Mouse (Mus musculus) embryonic facial prominence, embryonic 12.5 days (tissue): ENCODE data around the gene Astn2. TPM values are rescaled to one million over a fixed set of nuclear protein-coding genes. Genes with fewer than 3 reads are reported as not detected.
A peak's percentile ranks its signal among the peaks of the same experiment; 100 is the strongest.

Experiments used
- ATAC-seq: fragments of 200-750 bp; cut with Nextera tagmentation; 2 replicates; pipeline ENCODE4 v1.8.0; 2017; ENCODE audit not compliant: insufficient number of reproducible peaks, insufficient read depth, low FRiP score, low TSS enrichment
- H3K27ac ChIP-seq: fragments of 300-500 bp; sonication (generic); 2 replicates; pipeline ENCODE4 v1.5.1; 2016; ENCODE audit warnings: mild to moderate bottlenecking
- H3K27me3 ChIP-seq: fragments of 300-500 bp; sonication (generic); 2 replicates; pipeline ENCODE4 v1.6.1; 2016; ENCODE audit warnings: mild to moderate bottlenecking, moderate library complexity
- H3K36me3 ChIP-seq: fragments of 300-500 bp; sonication (generic); 2 replicates; pipeline ENCODE4 v1.6.1; 2016; ENCODE audit warnings: mild to moderate bottlenecking
- H3K4me1 ChIP-seq: fragments of 300-500 bp; sonication (generic); 2 replicates; pipeline ENCODE4 v1.6.1; 2016
- H3K4me2 ChIP-seq: fragments of 300-500 bp; sonication (generic); replicated peaks from 2 replicates; pipeline ENCODE4 v1.6.1; 2016; ENCODE audit warnings: mild to moderate bottlenecking, moderate library complexity
- H3K4me3 ChIP-seq: fragments of 300-500 bp; sonication (generic); 2 replicates; pipeline ENCODE4 v1.5.1; 2016; ENCODE audit warnings: mild to moderate bottlenecking
- H3K9ac ChIP-seq: fragments of 300-500 bp; sonication (generic); 2 replicates; pipeline ENCODE4 v1.6.1; 2016; ENCODE audit warnings: mild to moderate bottlenecking, moderate library complexity
- H3K9me3 ChIP-seq: fragments of 300-500 bp; sonication (generic); 2 replicates; pipeline ENCODE4 v1.6.1; 2016; ENCODE audit warnings: mild to moderate bottlenecking, moderate library complexity
- WGBS: fragments of 180-500 bp; shearing (Covaris S2); methylation state at CpG from one replicate; pipeline ENCODE4 v1.1.7; 2016; 5-methylcytosine and 5-hydroxymethylcytosine counted together
- polyA plus RNA-seq: library from polyadenylated mRNA; unstranded; fragments of >200 nt; fragmentation: Nextera tagmentation; extraction: Ambion mirVana; gene quantifications from 2 replicates; pipeline ENCODE4 v1.2.1, GENCODE M21; 2016

Astn2 gene
- polyA plus RNA-seq, 1 experiment from 2014 or later: 1.6 TPM

- H3K27ac ChIP-seq: no peak overlapping the region
- no peak for ATAC-seq
- no peaks in the 10 kb centered on the region for H3K36me3 ChIP-seq
- 80% methylated on average over 4 of the region's 4 CpGs for WGBS
- no peak overlapping the region for H3K4me2 ChIP-seq
- H3K27me3 ChIP-seq: no peaks in the 10 kb centered on the region
- no peak overlapping the region for H3K4me3 ChIP-seq
- H3K9me3 ChIP-seq: no peaks in the 10 kb centered on the region
- 0 out of 2 replicates have a peak, but pooled peaks cover 3% of the 10 kb centered on the region for H3K4me1 ChIP-seq
- H3K9ac ChIP-seq: no peak overlapping the region
Observed at GRCm38 (mm10) chr4:65674267-65674978, 730.0 kb downstream of the Astn2 start.

- no peak overlapping the region for H3K27ac ChIP-seq
- 0 out of 2 replicates have a peak, but pooled peaks cover 3% of the 10 kb centered on the region for H3K4me1 ChIP-seq
- WGBS: 80% methylated on average over 4 of the region's 4 CpGs
- H3K36me3 ChIP-seq: no peaks in the 10 kb centered on the region
- ATAC-seq: no peak
- H3K9ac ChIP-seq: no peak overlapping the region
- no peak overlapping the region for H3K4me3 ChIP-seq
- no peak overlapping the region for H3K4me2 ChIP-seq
- no peaks in the 10 kb centered on the region for H3K27me3 ChIP-seq
- no peaks in the 10 kb centered on the region for H3K9me3 ChIP-seq
Observed at GRCm38 (mm10) chr4:65673418-65673933, 730.9 kb downstream of the Astn2 start.

GRCm38 (mm10) chr4:65672294-65672693 lies 732.1 kb downstream of the Astn2 start:
- 0 out of 2 replicates have a peak, but pooled peaks cover 3% of the 10 kb centered on the region for H3K4me1 ChIP-seq
- no peak for ATAC-seq
- H3K9me3 ChIP-seq: no peaks in the 10 kb centered on the region
- H3K27ac ChIP-seq: no peak overlapping the region
- 59% methylated on average over 2 of the region's 2 CpGs for WGBS
- no peaks in the 10 kb centered on the region for H3K27me3 ChIP-seq
- H3K4me2 ChIP-seq: no peak overlapping the region
- H3K36me3 ChIP-seq: no peaks in the 10 kb centered on the region
- no peak overlapping the region for H3K9ac ChIP-seq
- no peak overlapping the region for H3K4me3 ChIP-seq

GRCm38 (mm10) chr4:65671585-65672184 lies 732.7 kb downstream of the Astn2 start:
- Histone ChIP-seq H3K4me1 (0 out of 2 replicates have a peak, but pooled peaks cover 3% of the 10 kb centered on the region), H3K27me3 (no peaks in the 10 kb centered on the region), H3K4me2 (no peak overlapping the region), H3K9me3 (no peaks in the 10 kb centered on the region), H3K9ac (no peak overlapping the region), H3K27ac (no peak overlapping the region), H3K4me3 (no peak overlapping the region), H3K36me3 (no peaks in the 10 kb centered on the region)
- WGBS: 57% methylated on average over 6 of the region's 6 CpGs
- ATAC-seq: no peak

- no peak overlapping the region for H3K27ac ChIP-seq
- no peak overlapping the region for H3K4me2 ChIP-seq
- WGBS: 50% methylated on average over 5 of the region's 5 CpGs
- H3K9me3 ChIP-seq: no peaks in the 10 kb centered on the region
- no peaks in the 10 kb centered on the region for H3K27me3 ChIP-seq
- H3K9ac ChIP-seq: no peak overlapping the region
- H3K4me1 ChIP-seq: 0 out of 2 replicates have a peak, but pooled peaks cover 3% of the 10 kb centered on the region
- no peak for ATAC-seq
- no peaks in the 10 kb centered on the region for H3K36me3 ChIP-seq
- H3K4me3 ChIP-seq: no peak overlapping the region
Observed at GRCm38 (mm10) chr4:65667030-65667610, 737.3 kb downstream of the Astn2 start.

- Histone ChIP-seq H3K27me3 (no peaks in the 10 kb centered on the region), H3K4me1 (no peaks in the 10 kb centered on the region), H3K9ac (no peak overlapping the region), H3K9me3 (no peaks in the 10 kb centered on the region), H3K36me3 (no peaks in the 10 kb centered on the region), H3K4me2 (no peak overlapping the region), H3K4me3 (no peak overlapping the region), H3K27ac (no peak overlapping the region)
- 37% methylated on average over 6 of the region's 6 CpGs for WGBS
- no peak for ATAC-seq
Observed at GRCm38 (mm10) chr4:65663176-65663575, 741.2 kb downstream of the Astn2 start.

- Histone ChIP-seq H3K36me3 (no peaks in the 10 kb centered on the region), H3K4me1 (no peaks in the 10 kb centered on the region), H3K4me2 (no peak overlapping the region), H3K27me3 (no peaks in the 10 kb centered on the region), H3K9me3 (no peaks in the 10 kb centered on the region), H3K4me3 (no peak overlapping the region), H3K9ac (no peak overlapping the region), H3K27ac (no peak overlapping the region)
- ATAC-seq: peak; percentile 77; the same call in 1 of the 2 replicates
- WGBS: 2% methylated on average over 2 of the region's 2 CpGs
Observed at GRCm38 (mm10) chr4:65654723-65655122, 749.7 kb downstream of the Astn2 start.

GRCm38 (mm10) chr4:65642611-65643010 lies 761.8 kb downstream of the Astn2 start:
- Histone ChIP-seq H3K4me3 (no peak overlapping the region), H3K27ac (no peak overlapping the region), H3K36me3 (no peaks in the 10 kb centered on the region), H3K9ac (no peak overlapping the region), H3K9me3 (no peaks in the 10 kb centered on the region), H3K4me1 (no peaks in the 10 kb centered on the region), H3K27me3 (no peaks in the 10 kb centered on the region), H3K4me2 (no peak overlapping the region)
- ATAC-seq: no peak
- 80% methylated on average over 5 of the region's 5 CpGs for WGBS

GRCm38 (mm10) chr4:65638231-65638630 lies 766.2 kb downstream of the Astn2 start:
- Histone ChIP-seq H3K9ac (no peak overlapping the region), H3K9me3 (no peaks in the 10 kb centered on the region), H3K4me1 (no peaks in the 10 kb centered on the region), H3K4me3 (no peak overlapping the region), H3K4me2 (no peak overlapping the region), H3K27me3 (no peaks in the 10 kb centered on the region), H3K27ac (no peak overlapping the region), H3K36me3 (no peaks in the 10 kb centered on the region)
- 73% methylated on average over 3 of the region's 3 CpGs for WGBS
- ATAC-seq: no peak

- Histone ChIP-seq H3K27ac (no peak overlapping the region), H3K27me3 (no peaks in the 10 kb centered on the region), H3K4me3 (no peak overlapping the region), H3K9me3 (no peaks in the 10 kb centered on the region), H3K4me1 (no peaks in the 10 kb centered on the region), H3K36me3 (peaks cover 31% of the 10 kb centered on the region), H3K4me2 (no peak overlapping the region), H3K9ac (no peak overlapping the region)
- 76% methylated on average over 3 of the region's 3 CpGs for WGBS
- ATAC-seq: no peak
Observed at GRCm38 (mm10) chr4:65620125-65620524, 784.3 kb downstream of the Astn2 start.

- Histone ChIP-seq H3K9ac (no peak overlapping the region), H3K4me1 (no peaks in the 10 kb centered on the region), H3K36me3 (peaks cover 48% of the 10 kb centered on the region), H3K27me3 (no peaks in the 10 kb centered on the region), H3K27ac (no peak overlapping the region), H3K4me3 (no peak overlapping the region), H3K9me3 (no peaks in the 10 kb centered on the region), H3K4me2 (no peak overlapping the region)
- no peak for ATAC-seq
- WGBS: 97% methylated on average over 14 of the region's 14 CpGs
Observed at GRCm38 (mm10) chr4:65613135-65613534, 791.3 kb downstream of the Astn2 start.

GRCm38 (mm10) chr4:65610896-65611295 lies 793.5 kb downstream of the Astn2 start:
- Histone ChIP-seq H3K9ac (no peak overlapping the region), H3K27ac (no peak overlapping the region), H3K36me3 (peaks cover 30% of the 10 kb centered on the region), H3K4me2 (no peak overlapping the region), H3K9me3 (no peaks in the 10 kb centered on the region), H3K4me1 (peaks cover 10% of the 10 kb centered on the region; the same call in 1 of the 2 replicates), H3K4me3 (no peak overlapping the region), H3K27me3 (no peaks in the 10 kb centered on the region)
- WGBS: 82% methylated on average over 6 of the region's 6 CpGs
- ATAC-seq: no peak
